21 mouse cellular contexts compared by ENCODE assay signal in the genomic region with DNA sequence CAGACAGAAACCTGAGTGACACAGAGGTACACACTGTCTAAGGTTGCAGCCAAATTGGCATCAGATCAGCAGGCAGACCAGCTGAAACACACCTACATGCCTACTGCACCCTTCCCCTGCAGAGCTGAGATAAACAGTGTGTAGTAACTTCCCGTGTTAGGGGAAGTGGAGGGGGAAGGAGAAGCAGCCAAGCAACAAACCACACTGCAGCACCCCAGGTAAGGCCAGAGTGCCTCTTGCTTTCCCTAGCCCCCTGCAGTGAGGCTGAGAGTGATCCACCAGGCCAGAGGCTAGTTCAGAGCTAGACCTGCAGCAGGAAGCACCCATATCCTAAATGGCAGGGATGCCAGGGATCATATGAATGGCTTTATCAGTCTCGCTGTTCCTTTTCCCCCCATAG. TPM values are rescaled to one million over a fixed set of nuclear protein-coding genes. Genes with fewer than 3 reads are reported as not detected.
DNase-seq lines count a peak whose midpoint lies in the region; ATAC-seq and TF ChIP-seq lines count a peak whose summit lies in the region.
"Not testable (repeated sequence)": the region's sequence is repeated elsewhere in the genome, so short reads cannot be mapped to it uniquely, and the experiment has no call there.
"Had no signal": no experiment of that assay in that cellular context is flagged by ENCODE, and none has a peak within 500 bp of the region (broad histone marks: within the 10 kb centered on the region; RNA-seq: fewer than 3 reads in every experiment).

No protein-coding gene starts in this region.

- POLR2A ChIA-PET in Patski (lab: Charles Lee) = not testable (repeated sequence)

- CTCF ChIA-PET in Patski (lab: Charles Lee) = not testable (repeated sequence)

- H3K36me3 ChIP-seq in splenic B cell, adult 2 months (ENCODE audit: control insufficient read depth, insufficient read depth, low read length, poor library complexity, severe bottlenecking) = not testable (repeated sequence)

- not testable (repeated sequence) for TF ChIP-seq CTCF in Patski (IDR thresholded peaks at IDR 0.05)

- H3K27me3 ChIP-seq in Patski; splenic B cell, adult 2 months (ENCODE audit: control insufficient read depth, insufficient read depth, low read length, poor library complexity, severe bottlenecking): not testable (repeated sequence)

- peak; percentile 29 for DNase-seq in A20 (ENCODE audit: low read depth, low spot score)
- not testable (repeated sequence) for DNase-seq in Patski (ENCODE audit: low read depth, low spot score)
- DNase-seq in heart, adult 11 months = peak; percentile 89
- peak; percentile 23 to 26 for DNase-seq in lung, postnatal 4 days
- peak; percentile 57 to 66 for DNase-seq in spleen, postnatal 10 days (ENCODE audit: low spot score in 2 of 2)
- peak; percentile 58 for DNase-seq in splenic B cell, adult 2 months (ENCODE audit: low read depth, low spot score)

- peak; percentile 21 for ATAC-seq in Patski
- peak; percentile 78 for ATAC-seq in monocyte, adult 5-6 weeks (replicated peaks; ENCODE audit: insufficient number of reproducible peaks, low FRiP score, low TSS enrichment, poor library complexity, severe bottlenecking)

- in situ Hi-C loops in Patski (cut with MboI; ENCODE audit: low pct_unique_long_range_greater_than_20kb) = loop anchor here (10.0 kb wide), 1 partner anchor 47 kb away; no protein-coding TSS in a partner anchor

RNA-seq across cellular contexts. Expression of a gene that starts 7.9 kb away (rescaled TPM):
- polyA plus RNA-seq in Patski (2021) = not detected
- 153 to 273 TPM (median 260 TPM) in 3 replicates for total RNA-seq in monocyte, adult 5-6 weeks (2017)

RNA-seq across cellular contexts. Expression of a gene that starts 23.7 kb away (rescaled TPM):
- not detected for polyA plus RNA-seq in Patski (2021)
- not detected in 3 replicates for total RNA-seq in monocyte, adult 5-6 weeks (2017)
- total RNA-seq: adrenal gland, postnatal 10 days; adrenal gland, postnatal 4 days; ES-E14; gastrocnemius, postnatal 10 days; gastrocnemius, postnatal 4 days; heart, adult 8-10 months; heart, postnatal 25 days had no signal
- polyA plus RNA-seq: embryonic facial prominence, embryonic 13.5 days; forebrain, embryonic 12.5 days; forebrain, embryonic 16.5 days; frontal cortex, adult 2 months; heart, embryonic 12.5 days; heart, embryonic 16.5 days; hindbrain, embryonic 11.5 days had no signal
